Mouse (Mus musculus) midbrain, embryonic 11.5 days (tissue): ENCODE measurements around the gene Itk. TPM values are rescaled to one million over a fixed set of nuclear protein-coding genes. Genes with fewer than 3 reads are reported as not detected.
"Not testable (repeated sequence)": the region's sequence is repeated elsewhere in the genome, so short reads cannot be mapped to it uniquely, and the experiment has no call there.

ENCODE experiments used
- ATAC-seq: fragments of 200-750 bp; cut with Nextera tagmentation; 2 replicates; pipeline ENCODE4 v1.8.0; 2017; ENCODE audit warnings: moderate TSS enrichment, moderate library complexity; ENCODE audit not compliant: low FRiP score
- DNase-seq: peaks from one replicate; pipeline ENCODE4 v3.0.0; 2015; ENCODE audit warnings: low spot score; ENCODE audit errors: missing footprints
- H3K27ac ChIP-seq: fragments of 300-500 bp; sonication (generic); 2 replicates; pipeline ENCODE4 v1.5.1; 2014; ENCODE audit warnings: low read depth, low read length
- H3K27me3 ChIP-seq: fragments of 300-500 bp; sonication (generic); 2 replicates; pipeline ENCODE4 v1.6.1; 2014; ENCODE audit warnings: mild to moderate bottlenecking, low read length, moderate library complexity, mixed read lengths; ENCODE audit not compliant: control insufficient read depth, insufficient read depth
- H3K36me3 ChIP-seq: fragments of 300-500 bp; sonication (generic); 2 replicates; pipeline ENCODE4 v1.6.1; 2014; ENCODE audit warnings: mild to moderate bottlenecking, low read length, moderate library complexity, mixed read lengths; ENCODE audit not compliant: control insufficient read depth, insufficient read depth
- H3K4me1 ChIP-seq: fragments of 300-500 bp; sonication (generic); 2 replicates; pipeline ENCODE4 v1.6.1; 2014; ENCODE audit warnings: low read length; ENCODE audit not compliant: control insufficient read depth, insufficient read depth
- H3K4me2 ChIP-seq: fragments of 300-500 bp; sonication (generic); 2 replicates; pipeline ENCODE4 v1.6.1; 2014; ENCODE audit warnings: mild to moderate bottlenecking, moderate library complexity
- H3K4me3 ChIP-seq: fragments of 300-500 bp; sonication (generic); 2 replicates; pipeline ENCODE4 v1.5.1; 2014; ENCODE audit warnings: low read depth, low read length
- H3K9ac ChIP-seq: fragments of 300-500 bp; sonication (generic); 2 replicates; pipeline ENCODE4 v1.6.1; 2014; ENCODE audit warnings: low read length
- H3K9me3 ChIP-seq: fragments of 300-500 bp; sonication (generic); 2 replicates; pipeline ENCODE4 v1.6.1; 2016; ENCODE audit warnings: low read length; ENCODE audit not compliant: control insufficient read depth
- WGBS: fragments of 180-500 bp; shearing (Covaris S2); extraction: QIAGEN DNeasy Blood & Tissue Kit; methylation state at CpG from one replicate; pipeline ENCODE4 v1.1.7; 2014; 5-methylcytosine and 5-hydroxymethylcytosine counted together
- polyA plus RNA-seq: library from polyadenylated mRNA; unstranded; fragments of >200 nt; fragmentation: Nextera tagmentation; extraction: Ambion mirVana; gene quantifications from 2 replicates; pipeline ENCODE4 v1.2.1, GENCODE M21; 2014

Itk gene
- not detected in 2 replicates for polyA plus RNA-seq

DNA sequence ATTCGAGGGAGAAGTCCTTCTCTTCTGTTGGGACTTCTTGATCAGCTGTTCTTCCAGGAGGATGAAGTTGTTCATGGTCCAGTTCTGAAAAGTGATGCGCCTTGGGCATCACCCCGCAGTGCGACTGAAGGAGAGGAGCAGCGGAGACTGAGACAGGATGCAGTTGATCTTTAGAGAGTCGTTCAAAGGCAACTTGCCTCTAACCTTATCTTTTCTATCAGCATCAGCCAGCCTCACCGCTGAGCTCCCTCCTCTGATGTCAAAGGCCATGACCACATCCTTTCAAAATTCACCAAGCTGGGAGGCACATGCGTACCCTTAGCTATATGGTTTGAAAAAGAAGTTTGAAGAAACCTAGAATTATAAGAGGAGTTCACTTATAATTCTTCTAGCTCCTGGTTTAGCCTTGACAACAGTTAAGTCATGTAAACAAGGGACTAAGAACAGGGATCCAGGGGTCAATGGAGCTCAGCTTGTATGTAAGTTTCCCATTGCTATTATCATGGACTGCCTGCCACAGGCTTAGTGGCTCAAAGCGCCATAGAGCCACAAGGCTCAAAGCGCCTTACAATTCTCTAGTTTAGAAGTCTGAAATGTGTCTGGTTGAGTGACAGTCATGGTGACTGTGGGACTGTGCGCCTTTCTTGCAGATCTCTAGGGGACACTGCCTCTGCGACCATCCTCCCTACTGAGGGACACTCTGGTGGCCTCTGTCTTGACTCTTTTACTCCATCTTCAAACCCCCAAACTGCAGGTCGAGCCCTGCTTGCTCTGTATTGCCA lies at the start of gene Itk:
Itk (minus strand) TSS at position 180 of the 782 bp plus-strand sequence.
- H3K27ac ChIP-seq, result no peak within 1 kb of the TSS
- DNase-seq, result no peak
- no peak for ATAC-seq
- no peak within 1 kb of the TSS for H3K4me2 ChIP-seq
- no peaks in the 10 kb centered on the region for H3K4me1 ChIP-seq
- no peak within 1 kb of the TSS for H3K4me3 ChIP-seq
- 85% methylated on average over 13 of the region's 13 CpGs for WGBS
- no peaks in the 10 kb centered on the region for H3K36me3 ChIP-seq
- no peak within 1 kb of the TSS for H3K9ac ChIP-seq
- H3K27me3 ChIP-seq, result no peaks in the 10 kb centered on the region
- no peaks in the 10 kb centered on the region for H3K9me3 ChIP-seq

DNA sequence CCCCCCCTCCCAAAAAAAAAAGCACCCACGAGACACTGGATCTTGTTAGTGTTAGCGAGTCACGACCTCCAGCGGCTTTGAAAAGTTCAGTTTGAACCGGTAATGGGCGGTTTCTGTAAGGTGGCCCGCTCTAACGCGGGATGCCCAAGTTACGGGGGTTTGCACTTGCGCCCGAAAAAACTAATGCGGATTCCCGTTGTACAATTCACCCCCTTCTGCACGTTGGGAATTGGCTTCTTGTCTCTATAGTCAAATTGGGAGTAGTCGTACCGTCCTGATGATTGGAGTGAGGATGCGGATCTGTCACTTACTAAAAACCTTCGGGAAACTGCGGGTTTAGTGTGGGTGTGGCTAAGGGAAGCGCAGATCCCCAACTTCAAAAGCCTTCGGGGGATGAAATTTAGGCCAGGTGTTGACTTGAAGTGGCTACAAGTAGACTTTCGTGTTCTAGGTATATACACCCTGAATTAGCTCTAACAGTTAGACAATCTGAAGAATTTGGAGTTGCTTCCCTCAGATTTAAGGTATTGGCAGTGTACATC lies 48.2 kb upstream of the Itk start:
- DNase-seq, result no peak
- no peak overlapping the region for H3K27ac ChIP-seq
- 2% methylated on average over 23 of the region's 23 CpGs for WGBS

DNA sequence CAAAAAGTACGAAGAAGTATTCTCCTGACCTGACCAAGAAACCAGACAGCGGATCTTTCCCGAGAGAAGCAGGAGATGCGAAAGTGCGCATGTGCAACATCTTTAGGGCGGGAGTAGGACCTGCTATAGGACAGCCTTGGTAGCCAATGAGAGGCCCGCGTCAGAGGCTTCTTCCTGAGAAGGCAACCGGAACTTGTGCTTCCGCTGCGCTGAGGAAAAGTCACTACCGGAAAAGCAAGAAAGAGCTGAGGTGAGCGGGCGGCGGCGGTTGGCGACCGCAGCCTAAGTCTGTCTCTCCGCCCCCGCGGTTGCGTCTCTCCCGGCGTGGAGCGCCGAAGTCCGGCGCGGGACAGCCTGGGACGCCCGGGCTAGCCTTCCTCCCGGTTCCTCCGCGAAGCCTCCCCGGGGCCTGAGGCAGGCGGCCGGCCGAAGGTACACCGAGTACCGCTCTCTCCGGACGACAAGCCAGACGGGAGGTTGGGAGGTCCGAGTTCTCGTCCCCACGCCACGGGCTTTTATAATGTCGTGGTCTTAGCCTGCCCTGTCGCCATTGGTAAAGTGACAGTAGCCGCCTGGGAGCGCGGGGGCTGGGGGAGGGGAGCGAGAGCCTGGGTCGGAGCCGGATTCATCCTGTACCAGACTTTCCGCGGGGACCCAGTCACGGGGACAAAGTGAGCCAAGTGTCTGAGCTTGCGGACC lies 47.6 kb upstream of the Itk start, which contains the start of gene Med7:
Med7 (plus strand) TSS at position 166 of the 699 bp plus-strand sequence.
- Histone ChIP-seq H3K27ac (peak within 1 kb of the TSS; percentile 76), H3K4me3 (peak within 1 kb of the TSS; percentile 93), H3K9ac (peak within 1 kb of the TSS; percentile 90), H3K36me3 (no peaks in the 10 kb centered on the region; the same call in 1 of the 2 replicates), H3K4me1 (peaks cover 3% of the 10 kb centered on the region), H3K27me3 (no peaks in the 10 kb centered on the region), H3K4me2 (peak within 1 kb of the TSS; percentile 82), H3K9me3 (no peaks in the 10 kb centered on the region)
- peak; percentile 100 for ATAC-seq
- peak; percentile 97 for DNase-seq
- WGBS, result under 1% methylated on average over 59 of the region's 59 CpGs

More for the DNA sequence above, 48.2 kb upstream of the Itk start:
- Histone ChIP-seq H3K4me2 (peak overlapping the region; percentile 82), H3K4me3 (peak overlapping the region; percentile 93), H3K4me1 (peaks cover 3% of the 10 kb centered on the region), H3K9me3 (no peaks in the 10 kb centered on the region), H3K9ac (peak overlapping the region; percentile 90), H3K36me3 (no peaks in the 10 kb centered on the region; the same call in 1 of the 2 replicates), H3K27me3 (no peaks in the 10 kb centered on the region)
- peak; percentile 27 for ATAC-seq

DNA sequence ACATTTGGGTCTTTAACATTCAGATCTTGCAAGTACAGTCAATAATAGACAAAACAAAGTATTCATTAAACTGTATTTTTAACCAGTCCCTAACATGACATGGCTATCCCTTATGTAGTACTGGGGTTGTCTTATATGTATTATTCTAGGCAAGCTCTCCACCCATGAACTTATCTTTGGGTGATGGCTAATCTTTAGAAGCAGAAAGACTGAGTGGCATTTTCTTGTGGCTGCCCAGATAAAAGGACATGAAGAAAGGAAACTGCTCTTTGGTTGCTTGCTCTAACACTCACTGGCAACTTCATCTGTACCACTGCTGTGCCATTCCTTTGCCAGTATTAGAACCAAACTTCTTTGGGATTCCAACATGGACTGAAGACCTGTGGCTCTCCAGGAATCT lies 46.0 kb upstream of the Itk start:
- Histone ChIP-seq H3K4me2 (no peak overlapping the region), H3K36me3 (no peaks in the 10 kb centered on the region; the same call in 1 of the 2 replicates), H3K9ac (no peak overlapping the region), H3K4me1 (peaks cover 3% of the 10 kb centered on the region), H3K27ac (no peak overlapping the region), H3K4me3 (no peak overlapping the region), H3K27me3 (no peaks in the 10 kb centered on the region), H3K9me3 (no peaks in the 10 kb centered on the region)
- no peak for DNase-seq
- no peak for ATAC-seq

DNA sequence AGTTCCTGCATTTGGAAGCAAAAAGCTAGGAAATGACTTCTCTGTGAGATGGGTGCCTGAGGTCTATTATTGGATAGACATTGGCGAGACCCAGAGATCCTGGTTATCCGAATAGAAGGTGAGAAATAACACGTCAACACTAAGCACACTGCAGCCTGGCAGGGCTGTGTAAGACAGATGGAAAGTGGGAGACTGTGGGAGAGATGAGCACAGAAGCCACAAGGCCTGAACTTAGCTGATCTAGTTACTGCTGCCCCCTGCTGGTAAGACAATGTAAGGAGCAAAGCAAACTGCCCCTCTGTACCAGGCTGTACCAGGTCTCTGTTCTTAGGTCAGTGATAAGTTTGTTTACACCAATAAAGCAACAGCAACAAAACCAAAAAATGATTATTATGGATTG lies 41.8 kb upstream of the Itk start:
- no peaks in the 10 kb centered on the region for H3K4me1 ChIP-seq
- no peaks in the 10 kb centered on the region for H3K27me3 ChIP-seq
- ATAC-seq (peak; percentile 90), DNase-seq (peak; percentile 96)
- no peak overlapping the region for H3K4me3 ChIP-seq
- no peak overlapping the region for H3K9ac ChIP-seq
- no peaks in the 10 kb centered on the region for H3K36me3 ChIP-seq
- no peak overlapping the region for H3K4me2 ChIP-seq
- no peak overlapping the region for H3K27ac ChIP-seq
- WGBS, result 21% methylated on average over 3 of the region's 3 CpGs
- no peaks in the 10 kb centered on the region for H3K9me3 ChIP-seq

DNA sequence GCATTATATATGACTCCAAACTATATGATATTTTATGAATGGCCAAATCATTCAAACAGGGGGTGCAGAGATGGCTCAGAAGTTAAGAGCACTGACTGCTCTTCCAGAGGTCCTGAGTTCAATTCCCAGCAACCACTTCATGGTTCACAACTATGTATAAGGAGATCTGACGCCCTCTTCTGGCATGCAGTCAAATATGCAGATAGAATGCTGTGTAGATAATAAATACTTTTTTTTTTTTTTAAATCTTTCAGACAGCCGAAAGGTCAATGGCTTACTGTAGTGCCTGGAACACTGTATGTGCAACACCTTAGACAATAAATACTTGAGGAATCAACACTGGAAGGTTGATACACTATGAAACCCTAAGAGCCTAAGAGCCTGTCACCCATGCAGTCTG lies 40.8 kb upstream of the Itk start:
- no peak overlapping the region for H3K4me2 ChIP-seq
- DNase-seq (peak; percentile 31), ATAC-seq (no peak)
- H3K9ac ChIP-seq, result no peak overlapping the region
- H3K9me3 ChIP-seq, result no peaks in the 10 kb centered on the region
- 89% methylated on average over 2 of the region's 2 CpGs for WGBS
- H3K4me1 ChIP-seq, result no peaks in the 10 kb centered on the region
- H3K36me3 ChIP-seq, result no peaks in the 10 kb centered on the region
- H3K27me3 ChIP-seq, result no peaks in the 10 kb centered on the region
- H3K4me3 ChIP-seq, result no peak overlapping the region
- H3K27ac ChIP-seq, result no peak overlapping the region

DNA sequence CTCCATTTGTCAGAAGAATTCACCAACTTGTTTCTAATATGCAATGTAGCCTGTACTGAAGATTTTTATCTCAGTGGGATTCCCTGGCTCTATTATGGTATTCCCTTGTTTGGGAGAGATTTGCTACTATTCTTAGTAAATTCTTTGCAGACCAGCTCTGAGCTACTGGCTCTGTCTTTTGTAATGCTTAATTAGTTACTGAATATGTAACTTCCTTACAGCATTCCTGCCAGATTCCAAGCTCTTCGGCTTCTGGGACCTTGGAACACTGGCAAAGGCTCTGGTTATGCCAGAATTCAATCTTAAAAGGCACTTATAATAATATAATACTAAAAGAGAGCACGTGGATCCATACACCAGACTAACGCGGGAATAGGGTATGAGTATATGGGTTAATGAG lies 38.8 kb upstream of the Itk start:
- not testable (repeated sequence) for H3K27me3 ChIP-seq, H3K36me3 ChIP-seq, H3K4me2 ChIP-seq, H3K4me3 ChIP-seq, H3K27ac ChIP-seq, H3K9me3 ChIP-seq, H3K9ac ChIP-seq, H3K4me1 ChIP-seq, ATAC-seq
- DNase-seq, result peak; percentile 39
- WGBS, result 48% methylated on average over 4 of the region's 4 CpGs

DNA sequence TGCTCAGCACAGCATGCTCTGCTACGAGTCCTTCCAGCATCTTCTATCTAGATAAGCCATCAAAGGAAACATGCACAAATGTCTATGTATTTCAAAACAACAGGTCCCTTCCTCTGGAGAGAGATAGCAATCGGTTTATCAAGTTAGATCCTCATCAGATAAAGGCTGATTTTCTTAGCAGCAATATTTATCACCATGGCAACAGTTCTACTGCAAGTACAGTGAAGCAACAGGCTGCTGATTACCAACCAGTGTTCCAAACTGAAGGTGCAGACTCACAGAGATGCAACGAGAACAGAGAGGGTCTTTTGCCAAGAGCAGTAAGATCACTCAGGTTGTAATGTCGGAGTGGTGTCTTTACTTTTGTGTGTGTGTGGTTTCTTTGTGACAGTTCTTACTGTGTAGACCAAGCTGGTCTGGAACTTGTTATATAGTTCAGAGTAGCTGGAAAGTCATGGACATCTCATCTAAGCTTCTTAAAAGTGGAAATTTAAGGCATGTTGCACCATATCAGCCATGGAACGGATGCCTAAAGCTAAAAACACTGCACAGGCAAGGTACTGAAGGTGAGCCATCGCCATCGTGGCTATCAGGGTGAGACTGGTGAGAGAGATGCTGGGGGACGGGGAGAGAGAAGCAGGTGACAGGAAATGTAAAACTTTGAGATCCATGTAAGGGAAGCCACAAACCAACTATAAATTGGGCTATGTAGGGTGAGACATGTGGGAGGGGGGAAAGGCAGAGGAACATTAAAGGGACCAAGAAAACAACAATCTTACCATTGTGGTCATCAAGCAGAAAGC lies 32.0 kb upstream of the Itk start:
- WGBS, result 85% methylated on average over 8 of the region's 8 CpGs
- no peak overlapping the region for H3K9ac ChIP-seq
- no peaks in the 10 kb centered on the region for H3K36me3 ChIP-seq
- no peak overlapping the region for H3K4me3 ChIP-seq
- no peaks in the 10 kb centered on the region for H3K27me3 ChIP-seq
- DNase-seq (no peak), ATAC-seq (no peak)
- H3K4me1 ChIP-seq, result no peaks in the 10 kb centered on the region
- H3K9me3 ChIP-seq, result no peaks in the 10 kb centered on the region
- no peak overlapping the region for H3K4me2 ChIP-seq
- no peak overlapping the region for H3K27ac ChIP-seq
